Mouse (Mus musculus) embryonic stem cell, embryonic (primary cell): ENCODE measurements around the gene Capn15.

Experiments used
- CTCF ChIA-PET, 4 experiments: fragments of 300-600 bp in 2 of 4; fragments of 350-600 bp in 2 of 4; sonication (Branson Sonifier 250); formaldehyde crosslinking; loops; one replicate each; lab custom pipeline; 2022; ENCODE audit warnings: inconsistent platforms in 2 of 4; lab: Charles Lee
- POLR2A ChIA-PET, 4 experiments: fragments of 300-600 bp in 2 of 4; fragments of 350-600 bp in 2 of 4; sonication (Branson Sonifier 250); formaldehyde crosslinking; loops; one replicate each; lab custom pipeline; 2022; ENCODE audit warnings: antibody characterized with exemption in 4 of 4, inconsistent platforms in 1 of 4; lab: Charles Lee

Capn15 gene

GRCm38 (mm10) chr17:26008787-26009186, 23.2 kb upstream of the Capn15 start:
- ChIA-PET CTCF (interaction anchor here (0.5 to 3.0 kb wide), 54 partner anchors 10 to 946 kb away, joined by 3 to 18 read pairs (median 4); partner anchors contain the start of genes Capn15 (in 3 of the 4), Decr2 (in 2 of the 4), Chtf18 (in 1 of the 4) and Rab11fip3 (in 1 of the 4)), POLR2A (interaction anchor here in 2 of 4 experiments (0.7 to 2.6 kb wide), 11 partner anchors 9 to 235 kb away, joined by 3 to 10 read pairs (median 4); partner anchors contain the start of genes Capn15 (in 1 of the 2), Fam234a (in 1 of the 2) and Rab11fip3 (in 1 of the 2))

GRCm38 (mm10) chr17:26008331-26008730, 22.7 kb upstream of the Capn15 start:
- POLR2A ChIA-PET: interaction anchor here in 3 of 4 experiments (0.6 to 2.6 kb wide), 9 partner anchors 10 to 297 kb away, joined by 3 to 10 read pairs (median 4); partner anchors contain the start of genes Capn15 (in 1 of the 3) and Rab11fip3 (in 1 of the 3)
- CTCF ChIA-PET: interaction anchor here (0.5 to 3.0 kb wide), 20 partner anchors 9 to 238 kb away, joined by 3 to 18 read pairs (median 4); partner anchors contain the start of genes Capn15 (in 3 of the 4), Decr2 (in 1 of the 4), Rhot2 (in 1 of the 4) and Wfikkn1 (in 1 of the 4)

GRCm38 (mm10) chr17:26007646-26008045, 22.1 kb upstream of the Capn15 start:
- CTCF ChIA-PET: interaction anchor here in 3 of 4 experiments (0.6 to 3.0 kb wide), 10 partner anchors 11 to 129 kb away, joined by 3 to 16 read pairs (median 4); partner anchors contain the start of genes Capn15 (in 1 of the 3), Decr2 (in 1 of the 3) and Wfikkn1 (in 1 of the 3)
- POLR2A ChIA-PET: interaction anchor here in 3 of 4 experiments (0.6 to 4.3 kb wide), 10 partner anchors 11 to 296 kb away, joined by 3 to 19 read pairs (median 4); partner anchors contain the start of genes Capn15 (in 1 of the 3), Rab11fip3 (in 1 of the 3) and Rab40c (in 1 of the 3)

GRCm38 (mm10) chr17:26005731-26006450, 20.3 kb upstream of the Capn15 start:
- POLR2A ChIA-PET: interaction anchor here in 2 of 4 experiments (0.6 to 4.3 kb wide), 5 partner anchors 9 to 216 kb away, joined by 3 to 19 read pairs (median 4); partner anchors contain the start of genes Capn15 (in 1 of the 2) and Decr2 (in 1 of the 2)
- CTCF ChIA-PET: interaction anchor here in 1 of 4 experiments (0.6 kb wide), 1 partner anchor 12 kb away, joined by 3 read pairs; no protein-coding TSS in a partner anchor

- POLR2A ChIA-PET: interaction anchor here in 1 of 4 experiments (0.7 to 4.3 kb wide), 3 partner anchors 19 to 204 kb away, joined by 3 to 19 read pairs (median 3); partner anchors contain the start of gene Capn15
These were observed 19.1 kb upstream of the Capn15 start for GRCm38 (mm10) chr17:26004711-26005110.

GRCm38 (mm10) chr17:26003864-26004263, 18.3 kb upstream of the Capn15 start:
- ChIA-PET POLR2A (interaction anchor here in 3 of 4 experiments (1.0 to 4.3 kb wide), 3 partner anchors 18 to 22 kb away, joined by 3 to 19 read pairs (median 5); partner anchors contain the start of gene Capn15 (in 2 of the 3)), CTCF (interaction anchor here in 2 of 4 experiments (0.6 to 1.9 kb wide), 2 partner anchors 8 to 94 kb away, joined by 3 to 10 read pairs; no protein-coding TSS in a partner anchor)

More at GRCm38 (mm10) chr17:26004711-26005110, 19.1 kb upstream of the Capn15 start:
- CTCF ChIA-PET: interaction anchor here in 1 of 4 experiments (0.6 kb wide), 1 partner anchor 87 kb away, joined by 5 read pairs; no protein-coding TSS in a partner anchor

GRCm38 (mm10) chr17:25998425-25998824, 12.8 kb upstream of the Capn15 start:
- POLR2A ChIA-PET: no interaction called here
- CTCF ChIA-PET: interaction anchor here in 1 of 4 experiments (0.8 kb wide), 1 partner anchor 14 kb away, joined by 3 read pairs; no protein-coding TSS in a partner anchor

GRCm38 (mm10) chr17:25993489-25993888, 7.9 kb upstream of the Capn15 start:
- POLR2A ChIA-PET: interaction anchor here in 2 of 4 experiments (1.1 to 2.1 kb wide), 3 partner anchors 8 to 30 kb away, joined by 3 to 10 read pairs (median 10); partner anchors contain the start of gene Capn15 (in 1 of the 2)

GRCm38 (mm10) chr17:25992274-25992673, 6.7 kb upstream of the Capn15 start:
- ChIA-PET CTCF (interaction anchor here (0.6 to 2.7 kb wide), 8 partner anchors 17 to 167 kb away, joined by 3 to 9 read pairs (median 4); no protein-coding TSS in a partner anchor), POLR2A (interaction anchor here in 1 of 4 experiments (0.6 to 1.1 kb wide), 3 partner anchors 162 to 1054 kb away, joined by 3 read pairs; no protein-coding TSS in a partner anchor)

More at GRCm38 (mm10) chr17:25993489-25993888, 7.9 kb upstream of the Capn15 start:
- CTCF ChIA-PET: interaction anchor here in 2 of 4 experiments (0.6 to 2.7 kb wide), 2 partner anchors 12 to 16 kb away, joined by 3 to 9 read pairs; no protein-coding TSS in a partner anchor

- ChIA-PET POLR2A (interaction anchor here in 2 of 4 experiments (0.9 to 1.4 kb wide), 3 partner anchors 17 to 78 kb away, joined by 3 to 4 read pairs (median 3); no protein-coding TSS in a partner anchor), CTCF (interaction anchor here in 2 of 4 experiments (0.9 to 1.6 kb wide), 4 partner anchors 19 to 96 kb away, joined by 4 to 6 read pairs (median 4); no protein-coding TSS in a partner anchor)
These were observed 4.7 kb upstream of the Capn15 start for GRCm38 (mm10) chr17:25990331-25990730.

GRCm38 (mm10) chr17:25984556-25985305, 865 bp downstream of the Capn15 start:
- POLR2A ChIA-PET: interaction anchor here in 2 of 4 experiments (0.9 to 3.6 kb wide), 28 partner anchors 9 to 217 kb away, joined by 3 to 23 read pairs (median 6); partner anchors contain the start of genes Jmjd8 (in 1 of the 2), Mettl26 (in 1 of the 2), Rab11fip3 (in 1 of the 2) and Stub1 (in 1 of the 2)
- CTCF ChIA-PET: interaction anchor here in 3 of 4 experiments (1.2 to 2.6 kb wide), 8 partner anchors 24 to 105 kb away, joined by 3 to 16 read pairs (median 6); no protein-coding TSS in a partner anchor

GRCm38 (mm10) chr17:25984066-25984465, 1.5 kb downstream of the Capn15 start:
- POLR2A ChIA-PET: interaction anchor here in 3 of 4 experiments (0.5 to 3.6 kb wide), 9 partner anchors 10 to 151 kb away, joined by 3 to 23 read pairs (median 5); partner anchors contain the start of gene Stub1 (in 1 of the 3)
- CTCF ChIA-PET: no interaction called here

GRCm38 (mm10) chr17:25982913-25983312, 2.7 kb downstream of the Capn15 start:
- ChIA-PET CTCF (no interaction called here), POLR2A (interaction anchor here in 1 of 4 experiments (1.2 kb wide), 1 partner anchor 12 kb away, joined by 4 read pairs; no protein-coding TSS in a partner anchor)

- ChIA-PET CTCF (interaction anchor here in 2 of 4 experiments (0.6 to 1.5 kb wide), 4 partner anchors 28 to 385 kb away, joined by 3 to 11 read pairs (median 4); no protein-coding TSS in a partner anchor), POLR2A (interaction anchor here in 1 of 4 experiments (0.6 to 1.1 kb wide), 4 partner anchors 12 to 139 kb away, joined by 3 to 4 read pairs (median 4); no protein-coding TSS in a partner anchor)
These were observed 4.7 kb downstream of the Capn15 start for GRCm38 (mm10) chr17:25980854-25981253.

GRCm38 (mm10) chr17:25979829-25980738, 5.5 kb downstream of the Capn15 start:
- CTCF ChIA-PET: interaction anchor here in 2 of 4 experiments (1.4 to 1.5 kb wide), 2 partner anchors 28 to 86 kb away, joined by 3 read pairs; no protein-coding TSS in a partner anchor
- POLR2A ChIA-PET: interaction anchor here in 1 of 4 experiments (0.9 to 1.4 kb wide), 2 partner anchors 16 to 89 kb away, joined by 3 read pairs; partner anchors contain the start of gene Rab11fip3
